Mouse (Mus musculus) myocyte (in vitro differentiated cells): ENCODE data around the gene Slc39a10.

Experiments
- E2F4 ChIP-seq: IDR thresholded peaks from one replicate; pipeline ENCODE4 v1.6.1; 2011; ENCODE audit warnings: mild to moderate bottlenecking, control low read depth, moderate library complexity; ENCODE audit not compliant: insufficient read depth
- MAX ChIP-seq: IDR thresholded peaks from one replicate; pipeline ENCODE4 v1.6.1; 2011; ENCODE audit warnings: low read depth, mild to moderate bottlenecking, control low read depth
- POLR2A ChIP-seq: IDR thresholded peaks from one replicate; pipeline ENCODE4 v1.6.1; 2011; ENCODE audit warnings: low read depth, mild to moderate bottlenecking, control low read depth, moderate library complexity; ENCODE audit not compliant: insufficient read length

DNA sequence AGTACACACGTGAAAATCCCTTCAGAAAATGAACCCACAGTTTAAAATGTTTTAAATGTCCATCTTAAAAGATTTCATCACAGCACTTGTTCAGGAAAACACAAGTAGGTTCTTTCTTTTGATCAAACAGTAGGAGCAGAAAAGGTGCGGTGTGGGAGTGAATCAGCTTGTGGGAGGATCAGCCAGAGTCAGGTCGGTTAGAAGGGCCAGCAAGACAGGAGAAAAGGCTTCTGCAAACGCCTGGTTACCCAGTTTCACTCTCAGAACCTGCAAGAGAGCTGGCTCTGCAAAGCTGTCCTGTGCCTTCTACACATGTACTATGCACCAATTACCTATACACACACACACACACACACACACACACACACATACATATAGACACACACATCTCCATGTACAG is 49.2 kb downstream of the Slc39a10 start:
- no peak for TF ChIP-seq POLR2A
- no peak for TF ChIP-seq E2F4
- TF ChIP-seq MAX = no peak
